Mouse (Mus musculus) cerebral cortex, adult 2 months (tissue): ENCODE results near the gene Gm11077.

ENCODE experiments used
- WGBS: fragments of 180-500 bp; shearing (Covaris S2); methylation state at CpG from one replicate; pipeline ENCODE4 v1.1.7; 2018; 5-methylcytosine and 5-hydroxymethylcytosine counted together

The Gm11077 gene

DNA sequence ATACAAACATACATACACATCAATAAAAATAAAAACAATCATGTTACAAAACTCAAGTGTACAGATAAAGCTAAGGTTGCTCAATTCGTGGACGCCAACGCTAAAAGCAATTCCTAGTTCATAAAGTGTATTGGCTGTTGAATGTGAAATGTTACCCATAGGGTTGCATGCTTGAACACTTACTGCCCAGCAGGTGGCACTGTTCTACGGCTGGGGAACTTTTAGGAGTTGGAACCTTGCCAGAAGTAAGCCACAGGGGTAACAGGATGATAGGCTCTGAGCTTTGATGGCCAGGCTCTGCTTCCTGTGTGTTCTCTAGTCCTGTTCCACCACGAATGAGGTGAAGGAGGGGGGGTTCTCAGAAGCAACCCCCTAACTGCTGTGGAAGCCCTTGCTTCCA, at the start of gene Gm11077:
TSS of gene Gm11077 (plus strand) at position 13 of the 400 bp plus-strand sequence.
- WGBS, result 90% methylated on average over 5 of the region's 5 CpGs

DNA sequence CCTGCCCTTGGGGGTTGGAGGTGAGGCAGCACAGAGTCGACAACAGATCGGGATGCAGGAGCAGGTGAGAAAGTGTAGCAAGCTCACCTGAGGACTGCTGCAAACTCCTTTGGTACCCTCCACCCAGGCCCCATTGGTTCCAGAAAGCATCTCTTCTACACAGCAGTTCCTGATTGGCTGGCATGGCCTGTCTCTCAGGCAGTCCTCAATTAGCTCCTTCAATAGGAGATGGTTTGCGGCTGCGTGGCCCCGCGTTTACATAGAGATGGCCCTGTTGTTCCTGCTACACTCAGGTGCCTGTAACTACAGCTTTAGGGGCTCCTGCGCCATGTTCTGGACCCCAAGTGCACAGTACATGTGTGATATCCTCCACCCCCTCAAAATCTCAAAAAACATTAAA, 48.4 kb upstream of the Gm11077 start:
- 73% methylated on average over 7 of the region's 7 CpGs for WGBS

DNA sequence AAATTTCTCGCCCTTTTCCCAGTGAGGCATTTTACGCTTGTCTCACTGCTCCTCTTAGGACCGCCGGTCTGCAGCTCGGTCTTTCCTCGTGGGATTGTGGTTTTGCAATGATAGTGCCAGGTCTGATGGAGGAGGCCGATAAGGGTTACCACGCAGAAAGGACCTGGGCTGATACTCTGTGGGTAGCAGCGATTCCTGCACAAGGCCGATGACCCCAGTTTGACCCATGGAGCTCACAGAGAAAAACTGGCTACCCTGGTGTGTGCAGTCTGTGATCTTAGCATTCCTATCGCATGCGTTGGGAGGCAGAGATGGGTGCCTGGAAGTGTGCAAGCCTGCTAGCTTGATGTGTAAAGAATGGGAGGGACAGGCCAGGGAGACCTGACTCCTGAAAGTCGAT, 46.3 kb upstream of the Gm11077 start:
- 77% methylated on average over 13 of the region's 13 CpGs for WGBS

DNA sequence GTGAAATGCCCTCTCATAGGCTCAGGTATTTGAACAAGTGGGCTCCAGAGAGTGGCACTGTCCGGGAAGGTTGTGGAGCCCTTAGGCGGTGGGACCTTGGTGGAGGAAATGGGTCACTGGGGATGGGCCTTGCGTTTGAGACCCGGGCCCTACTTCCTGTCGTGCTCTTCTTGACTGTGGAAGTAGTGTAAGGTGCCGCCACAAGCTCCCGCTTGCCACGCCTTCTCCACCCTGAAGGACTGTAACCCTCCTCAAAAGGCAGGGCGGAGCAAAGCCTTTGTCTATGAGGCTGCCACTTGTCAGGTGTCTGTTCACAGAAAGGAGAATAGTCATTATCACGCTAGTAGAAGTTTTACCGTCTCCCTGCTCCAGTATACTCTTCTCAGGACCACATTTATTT, 44.7 kb upstream of the Gm11077 start:
- WGBS, result 96% methylated on average over 11 of the region's 11 CpGs

DNA sequence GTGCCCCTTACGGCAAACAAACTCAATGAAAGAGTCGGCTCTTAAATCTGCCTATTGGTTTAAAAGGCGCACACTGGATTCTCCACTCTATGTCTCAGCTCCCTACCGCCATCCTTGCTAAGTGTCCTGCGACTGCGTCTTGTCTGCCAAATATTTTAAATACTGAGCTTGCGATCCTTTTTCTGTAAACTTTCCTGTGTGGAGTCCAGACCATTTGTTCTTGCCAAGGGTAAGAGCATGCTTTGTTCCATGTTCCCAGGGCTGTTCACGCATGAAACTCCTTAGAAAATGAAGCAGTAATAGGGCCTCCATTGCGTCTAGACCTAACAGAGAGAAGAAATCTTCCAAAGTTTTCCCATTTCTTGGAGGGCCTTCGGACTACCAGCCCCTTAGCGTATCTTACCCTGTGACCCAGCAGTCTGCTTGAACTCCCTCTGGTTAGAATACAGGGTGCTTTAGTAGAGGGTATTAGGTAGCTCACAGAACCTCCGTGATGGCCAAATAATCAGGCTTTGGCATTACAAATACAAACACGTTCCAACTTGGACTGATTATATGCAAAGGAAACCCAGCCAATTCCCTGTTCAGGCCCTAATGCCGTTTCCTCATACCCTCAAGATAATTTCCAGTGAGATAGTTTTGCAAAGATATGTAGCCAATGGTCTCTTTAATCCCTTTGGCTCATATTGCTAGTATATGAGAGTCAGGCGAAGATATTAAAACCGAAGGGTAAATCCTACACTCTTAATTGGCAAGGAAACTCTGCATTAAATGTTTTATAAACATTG, 39.3 kb upstream of the Gm11077 start:
- 70% methylated on average over 16 of the region's 16 CpGs for WGBS

DNA sequence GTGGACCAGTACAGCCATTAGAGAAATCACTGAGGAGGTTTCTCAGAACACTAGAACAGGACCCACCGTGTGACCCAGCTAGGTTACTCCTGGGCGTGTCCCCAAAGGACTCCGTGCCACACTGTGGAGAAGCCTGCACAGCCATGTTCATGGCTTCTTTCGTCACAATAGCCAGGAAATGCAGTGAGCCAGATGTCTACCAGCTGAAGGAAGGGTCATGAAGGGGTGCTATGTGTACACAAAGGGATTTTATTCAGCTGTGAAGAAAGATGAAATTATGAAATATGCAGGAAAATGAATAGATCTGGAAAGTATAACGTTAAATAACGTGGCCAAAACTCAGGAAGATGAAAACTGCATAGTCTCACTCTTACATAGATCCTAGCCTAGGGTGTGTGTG, 36.9 kb upstream of the Gm11077 start:
- 87% methylated on average over 6 of the region's 6 CpGs for WGBS

DNA sequence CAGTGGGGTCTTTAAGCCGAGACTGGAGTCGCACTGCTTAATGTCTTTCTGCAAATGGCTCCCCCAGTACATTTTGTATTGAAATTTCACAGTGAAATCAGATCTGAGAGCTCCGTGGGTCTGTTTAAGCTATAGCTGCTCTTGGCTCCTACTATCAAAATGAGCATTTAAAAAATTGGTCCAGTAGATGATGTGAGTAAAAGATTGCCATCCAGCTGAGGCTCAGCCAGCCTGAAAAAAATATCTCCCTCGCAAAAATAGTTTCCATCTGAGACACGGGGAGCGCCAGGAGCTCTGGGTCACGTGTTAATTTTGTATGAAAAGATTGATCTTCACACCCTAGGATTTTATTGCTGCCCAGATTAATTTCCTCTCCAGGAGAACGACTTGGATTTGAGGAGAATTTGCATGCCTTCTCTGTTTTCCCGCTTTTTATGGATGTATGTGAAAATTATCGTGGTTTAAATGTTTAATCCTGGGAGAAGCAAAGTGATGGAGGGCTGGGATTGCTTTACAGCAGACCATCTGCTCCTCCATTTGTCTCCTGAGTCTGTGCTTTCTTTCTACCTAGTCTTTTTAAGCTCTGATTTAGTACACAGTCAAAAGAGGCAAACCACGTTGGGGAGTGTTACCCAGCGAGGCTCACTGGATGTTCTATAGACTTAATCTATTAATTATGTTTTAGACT, 32.7 kb upstream of the Gm11077 start:
- WGBS, result 45% methylated on average over 12 of the region's 12 CpGs

DNA sequence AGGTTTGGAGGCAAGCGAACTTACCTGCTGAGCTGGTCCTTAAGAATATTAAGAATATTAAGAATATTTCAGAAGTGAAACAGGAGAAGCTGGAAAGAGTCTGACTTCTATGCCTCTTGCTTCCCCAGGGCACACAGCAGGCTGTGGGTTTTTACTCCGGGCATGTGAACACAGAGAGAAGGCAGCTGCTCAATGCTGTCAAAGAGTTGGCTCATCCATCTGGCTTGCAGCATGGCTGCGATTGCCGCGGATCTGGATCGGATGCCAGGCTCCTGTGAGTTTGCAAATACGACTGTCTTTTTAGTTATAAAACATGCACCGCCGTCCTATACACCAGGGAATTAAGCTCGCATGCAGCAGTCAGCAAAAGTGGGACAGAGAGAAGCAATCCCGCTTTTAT, 31.1 kb upstream of the Gm11077 start:
- WGBS, result 32% methylated on average over 11 of the region's 11 CpGs

DNA sequence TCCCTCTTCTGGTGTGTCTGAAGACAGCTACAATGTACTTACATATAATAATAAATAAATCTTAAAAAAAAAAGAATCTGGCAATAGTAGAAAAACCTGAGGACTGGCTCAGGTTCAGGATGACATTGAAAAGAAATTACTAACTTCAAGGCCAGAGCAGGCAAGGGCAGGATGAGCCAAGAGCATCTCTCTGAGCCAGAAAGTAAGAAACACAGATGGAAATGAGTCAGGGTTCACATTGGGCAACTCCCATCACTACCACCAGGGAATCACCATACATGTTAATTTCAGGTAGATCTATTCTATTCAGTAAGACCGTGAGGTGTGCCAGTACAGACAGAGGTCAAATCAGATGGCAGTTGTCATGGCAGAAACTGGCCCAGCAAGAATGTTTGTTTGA, 30.5 kb upstream of the Gm11077 start:
- WGBS, result 97% methylated on average over 1 of the region's 1 CpGs

DNA sequence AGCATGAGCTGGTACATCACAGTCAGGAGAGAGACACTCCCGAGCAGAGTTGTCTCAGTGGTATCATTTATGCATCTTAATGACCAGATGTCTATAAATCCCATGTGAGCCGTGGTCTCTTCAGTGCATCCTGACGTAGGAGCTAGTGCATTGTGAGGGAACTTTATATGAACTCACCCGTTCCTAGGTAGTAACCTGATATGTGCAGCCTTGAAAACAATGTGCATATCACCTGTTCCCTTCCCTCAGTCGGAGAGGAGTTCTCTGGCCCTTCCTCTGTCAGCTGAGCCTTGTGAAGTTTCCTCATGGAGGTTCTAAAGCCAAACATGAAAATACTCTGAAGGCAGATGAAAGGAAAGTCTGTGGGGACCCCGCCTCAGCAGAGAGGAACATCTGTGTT, 27.8 kb upstream of the Gm11077 start:
- WGBS, result 86% methylated on average over 6 of the region's 6 CpGs

DNA sequence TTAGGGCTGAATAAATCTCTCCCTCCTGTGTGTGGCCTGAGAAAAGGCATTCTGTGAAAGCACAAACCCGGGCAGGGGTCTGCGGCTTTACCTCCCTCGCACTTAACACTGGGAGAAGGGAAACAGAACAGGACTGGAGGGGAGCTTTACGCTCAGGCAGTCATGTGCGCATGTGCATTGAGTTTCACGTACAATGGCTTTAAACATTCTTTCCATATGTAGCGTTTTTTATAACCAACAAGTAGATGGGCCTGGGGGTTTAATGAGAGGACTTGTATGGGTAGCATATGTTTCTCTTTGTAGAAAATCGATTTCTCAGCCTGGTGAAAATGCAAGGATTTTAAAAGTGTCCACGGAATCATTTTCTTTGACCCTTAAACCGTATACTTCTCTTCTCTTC, 24.0 kb upstream of the Gm11077 start:
- WGBS, result 95% methylated on average over 10 of the region's 10 CpGs

DNA sequence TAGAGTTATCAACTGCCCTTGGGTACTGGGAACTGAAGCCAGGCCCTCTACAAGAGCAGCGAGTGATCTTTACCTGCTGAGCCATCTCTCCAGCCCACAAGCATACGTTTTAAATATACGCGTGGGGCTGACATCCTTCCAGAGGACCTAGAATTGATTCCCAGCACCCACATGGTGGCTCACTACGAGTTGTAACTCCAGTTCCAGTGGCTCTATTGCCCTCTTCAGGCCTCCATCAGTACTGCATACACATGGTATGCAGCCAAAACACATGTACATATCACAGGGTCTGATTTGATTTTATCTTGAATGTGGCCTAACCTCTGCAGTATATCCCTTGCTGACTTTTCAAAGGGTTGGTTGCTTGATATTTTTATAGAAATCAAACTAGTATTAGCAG, 23.0 kb upstream of the Gm11077 start:
- 95% methylated on average over 5 of the region's 5 CpGs for WGBS

DNA sequence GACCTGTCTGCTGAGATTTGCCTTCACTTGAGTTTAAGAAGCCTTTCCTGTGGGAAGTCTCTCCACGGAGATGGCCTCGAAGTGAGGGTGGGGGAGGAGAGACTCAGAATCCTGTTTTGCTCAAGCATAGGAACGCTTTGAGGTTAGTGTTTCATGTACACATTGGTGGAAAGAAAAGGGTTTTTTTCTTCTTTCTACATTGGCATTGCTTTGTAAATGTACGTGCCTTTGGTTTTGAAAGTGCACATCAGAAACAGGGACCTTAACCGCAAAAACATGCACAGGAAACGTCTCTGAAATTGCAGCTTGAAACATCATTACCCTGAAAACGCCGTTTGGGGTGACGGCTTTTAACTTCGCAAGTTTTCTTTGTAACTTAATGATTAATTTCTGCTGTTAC, 21.0 kb upstream of the Gm11077 start:
- WGBS, result 83% methylated on average over 10 of the region's 10 CpGs

DNA sequence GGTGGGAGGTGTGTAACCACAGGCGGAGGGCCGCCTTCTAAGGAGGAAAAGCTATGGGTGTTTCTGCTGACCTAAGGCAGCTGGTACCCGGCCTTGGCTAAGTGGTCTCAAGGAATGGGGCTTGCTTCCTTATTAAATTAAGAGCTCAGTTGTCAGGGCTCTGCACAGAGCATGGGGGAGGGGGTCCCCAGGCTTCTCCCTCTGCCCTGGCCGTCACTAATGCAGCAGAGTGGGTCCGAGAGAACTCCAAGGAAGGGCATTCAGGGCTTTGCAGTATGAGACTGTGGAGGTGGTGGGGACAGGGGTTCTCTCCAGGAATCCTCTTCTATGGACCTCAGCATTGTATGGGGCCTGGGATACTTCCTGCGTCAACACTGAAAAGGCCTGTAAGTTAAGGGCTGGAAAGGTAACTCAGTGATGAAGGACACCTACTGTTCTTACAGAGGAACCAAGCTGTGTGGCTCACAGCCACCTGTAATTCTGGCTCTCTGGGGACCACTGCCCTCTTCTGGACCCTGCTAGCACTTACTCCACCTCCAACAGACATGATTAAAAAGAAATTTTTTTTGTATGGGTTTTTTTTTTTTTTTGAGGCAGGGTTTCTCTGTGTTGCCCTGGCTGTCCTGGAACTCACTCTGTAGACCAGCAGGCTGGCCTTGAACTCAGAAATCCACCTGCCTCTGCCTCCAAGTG, 19.5 kb upstream of the Gm11077 start:
- 89% methylated on average over 6 of the region's 6 CpGs for WGBS

DNA sequence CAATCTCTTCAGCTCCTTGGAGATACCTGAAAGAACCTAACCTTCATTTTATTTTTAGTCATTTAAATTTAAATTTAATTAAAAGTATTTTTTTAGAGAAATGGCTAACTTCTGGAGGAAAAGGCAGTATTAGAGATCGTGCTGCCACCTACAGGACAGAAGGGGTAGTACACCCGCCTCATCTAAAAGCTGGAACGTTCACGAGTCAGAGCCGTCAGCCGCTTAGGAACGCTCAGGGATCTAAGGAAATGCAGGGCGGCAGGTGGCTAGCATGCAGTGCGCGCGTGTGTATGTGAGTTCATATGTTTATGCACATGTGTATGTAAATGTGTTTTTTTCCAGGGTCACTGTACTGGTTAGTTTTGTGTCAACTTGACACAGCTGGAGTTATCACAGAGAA, 16.3 kb upstream of the Gm11077 start:
- 2% methylated on average over 11 of the region's 11 CpGs for WGBS

DNA sequence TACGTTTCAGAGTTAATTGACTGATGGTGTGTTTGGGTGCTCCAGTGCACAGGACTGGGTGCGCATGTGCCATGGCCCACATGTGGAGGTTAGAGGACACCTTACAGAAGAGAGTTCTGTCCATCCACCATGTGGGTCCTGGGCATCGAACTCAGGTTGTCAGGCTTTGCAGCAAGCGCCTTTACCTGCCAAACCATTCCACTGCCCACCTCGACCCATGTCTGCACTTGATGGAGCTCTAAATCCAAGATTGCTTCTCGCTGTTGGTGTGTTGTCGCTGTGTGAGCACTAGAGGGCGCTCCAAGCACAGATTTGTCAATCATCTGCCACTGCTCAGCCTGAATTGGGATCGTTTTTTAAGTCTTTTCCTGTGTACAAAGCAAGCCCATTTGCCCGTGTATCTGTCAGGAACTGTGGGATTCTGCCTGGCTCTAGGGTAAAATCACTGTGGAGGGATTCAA, 14.1 kb upstream of the Gm11077 start:
- 17% methylated on average over 10 of the region's 10 CpGs for WGBS

DNA sequence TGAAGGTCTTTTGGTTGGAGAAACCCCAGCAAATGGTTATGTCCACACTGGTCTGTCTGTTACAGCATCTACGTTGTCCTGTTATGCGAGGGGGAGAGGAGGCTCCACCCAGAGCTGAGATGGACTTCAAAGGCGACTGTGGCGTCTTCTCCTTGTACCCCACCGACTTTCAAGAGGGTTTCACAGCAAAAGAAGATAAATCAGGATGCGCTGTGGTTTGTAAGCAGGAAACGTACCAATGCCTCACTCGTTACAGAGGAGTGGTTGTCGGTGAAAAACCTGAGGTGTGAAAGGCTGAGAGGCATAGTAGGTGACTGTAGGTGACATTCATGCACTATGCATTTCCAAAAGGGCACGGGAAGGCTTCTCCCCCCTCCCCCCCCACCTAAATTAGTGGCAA, 7.0 kb upstream of the Gm11077 start:
- 87% methylated on average over 10 of the region's 10 CpGs for WGBS

DNA sequence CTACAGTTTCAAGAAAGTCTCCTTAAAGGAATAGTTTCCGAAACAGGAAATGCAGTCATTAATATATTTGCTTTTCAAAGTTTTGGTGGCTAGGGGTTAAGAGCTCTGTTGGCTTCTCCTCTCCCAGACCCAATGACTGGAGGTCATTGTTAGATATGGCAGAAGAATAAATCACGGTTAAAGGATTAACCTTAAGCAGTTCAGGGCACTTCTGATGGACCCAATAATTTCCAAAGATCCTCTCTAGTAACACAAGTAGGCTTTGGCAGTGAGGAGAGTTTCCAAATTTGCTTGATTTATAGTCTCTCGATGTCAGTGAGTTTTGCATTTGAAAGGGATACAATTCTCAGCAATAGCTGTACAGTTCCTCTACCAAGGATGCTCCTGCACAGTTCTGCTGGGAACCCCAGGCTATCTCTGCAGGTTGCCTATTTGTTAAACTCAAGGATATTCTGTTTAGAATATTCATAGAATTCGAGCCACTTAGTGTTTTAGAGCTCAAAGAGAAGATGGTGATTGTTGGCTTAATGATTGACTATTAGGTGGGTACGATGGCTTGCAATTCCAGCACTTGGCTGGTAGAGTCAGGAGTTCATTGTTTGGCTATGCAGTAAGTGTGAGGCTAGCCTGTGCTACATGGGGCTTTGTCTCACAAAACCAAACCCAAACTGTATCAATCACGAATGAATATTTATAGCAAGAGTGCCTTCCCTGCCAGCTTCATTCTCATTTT, 1.8 kb downstream of the Gm11077 start:
- WGBS, result 53% methylated on average over 6 of the region's 6 CpGs

DNA sequence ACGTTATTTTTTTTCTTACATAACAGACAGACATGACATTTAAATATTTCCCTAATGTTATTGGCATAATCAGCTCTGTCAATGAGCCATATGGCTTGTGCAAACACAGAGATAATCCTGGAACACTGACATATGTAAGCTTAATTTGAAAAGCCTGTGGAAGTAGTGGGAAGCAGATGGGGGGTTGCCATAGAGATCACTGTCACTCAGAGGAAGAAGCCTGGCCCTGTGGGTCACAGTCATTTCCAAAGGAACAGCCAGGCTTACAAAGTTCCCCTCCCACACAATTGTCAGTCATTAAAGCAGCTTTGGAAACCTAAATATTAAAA, 2.3 kb downstream of the Gm11077 start:
- 57% methylated on average over 1 of the region's 1 CpGs for WGBS

DNA sequence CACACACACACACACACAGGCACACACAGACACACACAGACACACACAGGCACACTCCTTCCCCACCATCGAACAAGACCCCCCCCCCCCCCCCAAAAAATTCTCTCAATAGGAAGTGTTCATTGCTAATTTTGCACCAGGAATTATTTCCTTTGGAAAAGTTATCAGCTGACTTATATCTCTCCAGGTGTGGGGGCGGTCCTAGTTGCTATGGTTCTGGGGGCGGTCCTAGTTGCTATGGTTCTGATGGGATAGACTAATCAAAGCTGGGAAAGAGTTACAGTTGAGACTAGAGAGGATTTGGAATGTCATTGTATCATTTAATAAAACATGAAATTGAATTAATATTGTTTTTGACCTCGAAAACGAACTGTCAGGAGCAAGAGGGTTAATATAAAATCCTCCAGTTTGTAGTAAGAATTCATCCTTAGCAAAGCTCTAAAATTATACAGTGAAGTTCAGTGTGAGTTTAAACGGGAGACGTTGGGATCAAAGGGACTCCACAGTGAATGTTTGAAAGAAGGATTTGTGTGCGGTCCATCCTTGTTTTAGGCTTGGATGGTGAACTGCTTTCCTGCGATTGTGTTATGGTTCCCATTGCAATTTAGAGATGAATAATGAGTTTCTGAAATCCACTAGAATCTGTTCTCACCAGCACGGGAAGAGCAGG, 4.0 kb downstream of the Gm11077 start:
- 28% methylated on average over 10 of the region's 10 CpGs for WGBS

DNA sequence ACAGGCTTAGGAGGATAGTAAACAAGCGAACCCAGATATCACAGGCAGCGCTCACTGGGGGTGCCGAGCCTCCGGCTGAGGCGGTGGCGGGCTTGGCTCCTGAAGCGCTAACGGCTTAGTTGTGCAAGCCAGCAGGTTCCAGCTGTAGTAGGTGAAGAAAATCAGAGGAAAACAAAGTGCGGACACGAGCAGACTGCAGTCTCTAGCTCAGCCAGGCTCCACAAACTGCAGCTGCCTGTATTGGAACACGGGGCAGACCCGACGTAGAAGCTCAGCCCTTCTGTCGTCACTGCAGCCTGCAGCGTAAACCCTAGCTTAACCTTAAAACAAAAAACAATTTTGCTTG, 4.5 kb downstream of the Gm11077 start:
- 3% methylated on average over 15 of the region's 15 CpGs for WGBS

DNA sequence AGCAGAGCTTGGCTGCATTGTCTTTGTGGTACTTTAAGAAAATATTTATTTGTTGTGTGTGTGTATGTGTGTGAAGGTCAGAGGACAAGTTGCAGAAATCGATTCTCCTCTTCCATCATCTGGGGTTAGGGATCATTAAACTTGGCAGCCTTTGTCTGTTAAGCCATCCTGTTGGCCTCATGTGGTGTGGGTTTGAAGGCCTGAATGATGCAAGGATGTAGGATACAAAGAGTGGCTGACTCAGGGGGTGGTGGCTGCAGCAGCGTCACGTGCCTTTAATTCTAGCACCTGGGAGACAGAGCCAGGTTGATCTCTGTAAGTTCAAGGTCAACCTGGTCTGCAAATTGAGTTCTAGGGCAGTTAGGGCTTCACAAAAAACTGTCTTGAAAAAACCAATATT, 16.5 kb downstream of the Gm11077 start:
- 77% methylated on average over 3 of the region's 3 CpGs for WGBS
